Mouse (Mus musculus) liver, embryonic 14.5 days (tissue): ENCODE measurements at regions not wholly inside any gene's neighbourhood (a gene's known extent, or its start where the extent isn't known, plus 50 kb on each side); places are given as distances from the start of the nearest gene placed in this dataset.

Source experiments
- ATAC-seq: fragments of 200-750 bp; cut with Nextera tagmentation; 2 replicates; pipeline ENCODE4 v1.8.0; 2017; ENCODE audit warnings: moderate number of reproducible peaks, mild to moderate bottlenecking, moderate library complexity; ENCODE audit not compliant: insufficient read depth
- DNase-seq, 3 experiments: peaks; one replicate each; pipeline ENCODE4 v3.0.0-alpha.2; 2012 to 2013; ENCODE audit warnings: low read depth in 3 of 3, low spot score in 3 of 3
- H3K27ac ChIP-seq: fragments of 300-500 bp; sonication (generic); 2 replicates; pipeline ENCODE4 v1.5.1; 2014; ENCODE audit warnings: moderate library complexity, mild to moderate bottlenecking, control low read depth, inconsistent platforms
- H3K27me3 ChIP-seq: fragments of 300-500 bp; sonication (generic); 2 replicates; pipeline ENCODE4 v1.6.1; 2014; ENCODE audit warnings: mild to moderate bottlenecking, low read length, moderate library complexity; ENCODE audit not compliant: control insufficient read depth, insufficient read depth
- H3K36me3 ChIP-seq: fragments of 300-500 bp; sonication (generic); replicated peaks from 2 replicates; pipeline ENCODE4 v1.6.1; 2014; ENCODE audit warnings: low read depth; ENCODE audit not compliant: control insufficient read depth, insufficient read depth
- H3K4me1 ChIP-seq, 2 experiments: fragments of 200-500 bp in 1 of 2; fragments of 300-500 bp in 1 of 2; sonication (generic) in 1 of 2; replicated peaks; 2 replicates each; pipeline ENCODE4 v1.6.1; 2012 to 2014; ENCODE audit warnings: antibody characterized with exemption in 1 of 2, inconsistent platforms in 1 of 2, low read length in 1 of 2; ENCODE audit not compliant: control insufficient read depth in 2 of 2, insufficient read depth in 2 of 2
- H3K4me2 ChIP-seq: fragments of 300-500 bp; sonication (generic); 2 replicates; pipeline ENCODE4 v1.6.1; 2014; ENCODE audit warnings: low read depth, mild to moderate bottlenecking, control low read depth, moderate library complexity
- H3K4me3 ChIP-seq, 2 experiments: fragments of 200-500 bp in 1 of 2; fragments of 300-500 bp in 1 of 2; sonication (generic) in 1 of 2; 2 replicates each; pipeline ENCODE4 v1.5.1; 2012 to 2014; ENCODE audit warnings: low read depth in 2 of 2, low read length in 2 of 2, mild to moderate bottlenecking in 2 of 2, control low read depth in 1 of 2, inconsistent platforms in 1 of 2, moderate library complexity in 1 of 2; ENCODE audit not compliant: insufficient read depth in 1 of 2
- H3K9ac ChIP-seq: fragments of 300-500 bp; sonication (generic); replicated peaks from 2 replicates; pipeline ENCODE4 v1.6.1; 2014; ENCODE audit warnings: mild to moderate bottlenecking, control low read depth, moderate library complexity
- H3K9me3 ChIP-seq: fragments of 300-500 bp; sonication (generic); 2 replicates; pipeline ENCODE4 v1.6.1; 2016; ENCODE audit warnings: low read length, mixed read lengths; ENCODE audit not compliant: control insufficient read depth
- CTCF ChIP-seq: IDR thresholded peaks from 2 replicates; pipeline ENCODE4 v1.5.1; 2016; ENCODE audit warnings: antibody characterized with exemption, low read depth, control low read depth
- EP300 ChIP-seq: IDR thresholded peaks from 2 replicates; pipeline ENCODE4 v1.6.1; 2016; ENCODE audit warnings: antibody characterized with exemption, low read depth
- WGBS: fragments of 180-500 bp; shearing (Covaris S2); extraction: QIAGEN DNeasy Blood & Tissue Kit; methylation state at CpG from one replicate; pipeline ENCODE4 v1.1.7; 2014; ENCODE audit not compliant: insufficient replicate concordance; 5-methylcytosine and 5-hydroxymethylcytosine counted together

GRCm38 (mm10) chr10:8027023-8027422 lies 71.0 kb upstream of the Tab2 start:
- no peak overlapping the region for H3K4me2 ChIP-seq
- ATAC-seq = no peak
- no peak overlapping the region for H3K27ac ChIP-seq
- no peaks in the 10 kb centered on the region for H3K27me3 ChIP-seq
- no peak overlapping the region for H3K9ac ChIP-seq
- no peaks in the 10 kb centered on the region for H3K36me3 ChIP-seq
- H3K9me3 ChIP-seq = no peaks in the 10 kb centered on the region
- H3K4me3 ChIP-seq = no peak overlapping the region
- DNase-seq = no peak
- 55% methylated on average over 6 of the region's 6 CpGs for WGBS
- peaks cover 0 to 2% of the 10 kb centered on the region in 2 experiments; a peak in 1 of 4 replicates for H3K4me1 ChIP-seq
- no peak for TF ChIP-seq EP300
- no peak for TF ChIP-seq CTCF

DNA sequence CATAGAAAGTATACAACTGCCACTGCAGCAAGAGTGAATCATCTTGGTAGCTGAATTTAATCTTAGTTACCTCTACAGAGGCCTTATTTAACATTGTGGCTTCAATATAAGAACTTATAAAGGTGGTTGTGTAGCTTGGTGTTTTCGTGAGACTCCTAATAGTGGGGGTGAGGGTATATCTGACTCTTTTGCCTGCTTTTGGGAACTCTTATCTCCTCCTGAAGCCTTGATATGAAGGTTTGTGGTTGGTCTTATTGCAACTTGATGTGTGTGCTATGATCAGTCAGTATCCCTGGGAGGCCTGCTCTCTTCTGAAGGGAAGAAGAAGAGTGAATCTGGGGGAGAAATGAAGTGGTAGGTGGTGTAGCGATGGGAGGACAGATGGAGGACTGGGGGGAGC lies 67.7 kb upstream of the Tab2 start:
- no peak for TF ChIP-seq CTCF
- no peak for TF ChIP-seq EP300
- H3K4me2 ChIP-seq = no peak overlapping the region
- no peaks in the 10 kb centered on the region for H3K27me3 ChIP-seq
- no peak overlapping the region for H3K27ac ChIP-seq
- no peak for DNase-seq
- WGBS = 48% methylated on average over 2 of the region's 2 CpGs
- ATAC-seq = no peak
- H3K9me3 ChIP-seq = no peaks in the 10 kb centered on the region
- no peak overlapping the region for H3K4me3 ChIP-seq
- H3K36me3 ChIP-seq = no peaks in the 10 kb centered on the region
- no peak overlapping the region for H3K9ac ChIP-seq
- H3K4me1 ChIP-seq = peaks cover 0 to 17% of the 10 kb centered on the region in 2 experiments; a peak in 3 of 4 replicates

GRCm38 (mm10) chr10:8021971-8022370 lies 65.9 kb upstream of the Tab2 start:
- Histone ChIP-seq H3K4me2 (no peak overlapping the region), H3K27ac (no peak overlapping the region), H3K36me3 (no peaks in the 10 kb centered on the region), H3K27me3 (no peaks in the 10 kb centered on the region), H3K9ac (no peak overlapping the region), H3K9me3 (no peaks in the 10 kb centered on the region), H3K4me1 (peaks cover 0 to 18% of the 10 kb centered on the region in 2 experiments; a peak in 3 of 4 replicates), H3K4me3 (no peak overlapping the region)
- TF ChIP-seq EP300 (no peak), CTCF (no peak)
- 56% methylated on average over 1 of the region's 1 CpGs for WGBS
- no peak for ATAC-seq
- DNase-seq = no peak

DNA sequence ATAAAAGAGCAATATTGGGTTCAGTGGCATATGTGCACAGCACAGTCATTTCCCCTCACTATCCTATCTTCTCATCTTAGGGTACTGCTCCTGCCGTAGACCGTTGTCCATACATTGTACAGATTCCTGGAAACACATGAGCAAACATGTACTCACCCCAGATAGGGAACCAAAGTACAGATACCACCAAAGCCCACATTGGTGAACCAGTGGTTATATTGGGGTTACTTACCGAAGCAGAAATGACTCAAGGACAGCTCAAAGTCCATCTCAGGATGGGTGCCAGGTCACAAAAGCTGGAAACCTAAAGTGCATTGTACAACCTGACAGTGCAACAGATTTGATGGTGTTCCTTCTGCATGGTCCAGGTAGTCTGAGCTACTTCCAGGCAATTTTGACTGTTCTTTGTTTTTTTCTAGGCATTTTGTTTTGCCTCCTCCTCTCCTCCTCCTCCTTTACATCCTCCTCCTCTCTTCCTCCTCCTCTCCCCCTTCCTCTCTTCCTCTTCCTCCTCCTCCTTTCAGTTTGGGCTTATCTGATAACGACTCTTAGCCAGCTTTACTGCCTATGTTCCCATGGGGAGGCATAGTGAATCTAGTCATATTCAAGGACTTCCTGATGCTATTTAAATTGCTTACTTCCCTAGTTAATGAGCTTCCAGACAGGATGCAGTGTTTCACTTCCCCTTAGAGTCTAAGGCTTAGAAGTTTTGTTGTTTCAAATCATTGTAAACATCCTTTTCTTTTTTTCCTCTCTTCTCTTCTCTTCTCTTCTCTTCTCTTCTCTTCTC lies 65.1 kb upstream of the Tab2 start:
- H3K9ac ChIP-seq = no peak overlapping the region
- H3K27me3 ChIP-seq = no peaks in the 10 kb centered on the region
- H3K4me3 ChIP-seq = no peak overlapping the region
- 8% methylated on average over 4 of the region's 4 CpGs for WGBS
- H3K4me2 ChIP-seq = no peak overlapping the region
- H3K36me3 ChIP-seq = no peaks in the 10 kb centered on the region
- no peak overlapping the region for H3K27ac ChIP-seq
- TF ChIP-seq EP300 (no peak), CTCF (no peak)
- DNase-seq (no peak), ATAC-seq (no peak; the same call in 1 of the 2 replicates)
- no peaks in the 10 kb centered on the region for H3K9me3 ChIP-seq
- H3K4me1 ChIP-seq = peaks cover 0 to 18% of the 10 kb centered on the region in 2 experiments; a peak in 3 of 4 replicates

- peak; percentile 16 to 26 (median 24) for DNase-seq
- Histone ChIP-seq H3K27ac (no peak overlapping the region), H3K36me3 (no peaks in the 10 kb centered on the region), H3K4me3 (no peak overlapping the region), H3K4me1 (peaks cover 0 to 18% of the 10 kb centered on the region in 2 experiments; a peak in 3 of 4 replicates), H3K4me2 (peak overlapping the region; percentile 20; the same call in 1 of the 2 replicates), H3K9ac (no peak overlapping the region), H3K27me3 (no peaks in the 10 kb centered on the region), H3K9me3 (no peaks in the 10 kb centered on the region)
- peak; percentile 76; the same call in 1 of the 2 replicates for ATAC-seq
- 20% methylated on average over 4 of the region's 4 CpGs for WGBS
- TF ChIP-seq CTCF (no peak), EP300 (peak; percentile 61)
Measured at GRCm38 (mm10) chr10:8020113-8020512, 64.1 kb upstream of the Tab2 start.
